Mouse (Mus musculus): ENCODE data around the gene Myo10.

Myo10 gene

DNA sequence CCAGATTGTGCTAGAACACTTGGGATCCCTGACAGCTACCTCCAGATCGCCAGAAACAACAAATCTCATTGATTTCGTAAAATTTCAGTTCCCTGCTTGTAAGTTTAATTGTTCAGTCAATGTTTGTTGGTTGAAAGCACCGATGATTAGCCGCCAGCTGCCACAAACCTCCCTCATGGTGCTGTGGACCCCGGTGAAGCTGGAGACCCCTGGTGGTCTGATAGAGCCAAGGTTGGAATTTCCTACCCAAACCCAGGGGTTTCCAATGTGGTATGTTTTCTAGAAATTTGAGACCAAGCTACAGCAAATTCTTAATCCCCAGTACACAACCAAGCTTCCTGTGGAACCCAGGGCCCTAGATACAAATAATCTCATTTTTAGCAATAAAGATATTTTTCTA is 179.4 kb downstream of the Myo10 start:
- no peak for DNase-seq (ENCODE audit: low spot score)

DNA sequence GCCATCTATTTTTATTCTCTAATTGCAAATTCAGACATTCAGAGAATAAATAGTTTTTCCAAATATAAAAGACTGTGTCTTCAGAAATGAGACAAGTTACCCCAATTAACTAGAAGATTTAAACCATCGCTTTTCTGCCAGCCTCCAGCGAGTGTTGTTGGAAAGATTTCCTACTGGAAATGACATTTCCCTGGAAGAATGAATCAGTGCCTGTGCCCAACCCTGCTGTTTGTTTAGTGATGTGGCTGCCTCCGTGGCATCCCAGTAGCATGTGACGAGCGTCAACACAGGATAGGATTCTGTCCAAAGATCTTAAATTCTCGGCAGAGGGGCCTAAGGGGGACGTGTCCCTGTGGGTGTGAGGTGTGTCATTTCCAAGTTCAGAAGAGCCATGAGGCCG is 179.9 kb downstream of the Myo10 start:
- no peak for DNase-seq (ENCODE audit: low spot score)

DNA sequence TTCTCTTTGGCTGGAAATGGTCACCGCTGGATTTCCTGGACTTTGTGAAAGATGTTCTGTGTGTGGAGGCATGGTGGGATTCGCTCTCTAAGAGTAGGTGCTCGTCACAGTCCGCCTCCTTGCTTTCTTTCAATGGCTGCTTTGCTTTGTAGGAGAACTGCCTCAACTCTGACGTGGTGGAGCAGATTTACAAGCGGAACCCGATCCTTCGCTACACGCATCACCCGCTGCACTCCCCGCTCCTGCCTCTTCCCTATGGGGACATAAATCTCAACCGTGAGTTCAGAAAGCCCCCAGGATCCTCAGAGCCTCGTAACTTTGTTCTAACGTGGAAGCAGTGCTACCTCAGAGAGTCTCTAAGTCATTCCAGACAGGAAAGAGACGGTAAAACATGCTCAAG is 180.8 kb downstream of the Myo10 start:
- no peak for DNase-seq (ENCODE audit: low spot score)

DNA sequence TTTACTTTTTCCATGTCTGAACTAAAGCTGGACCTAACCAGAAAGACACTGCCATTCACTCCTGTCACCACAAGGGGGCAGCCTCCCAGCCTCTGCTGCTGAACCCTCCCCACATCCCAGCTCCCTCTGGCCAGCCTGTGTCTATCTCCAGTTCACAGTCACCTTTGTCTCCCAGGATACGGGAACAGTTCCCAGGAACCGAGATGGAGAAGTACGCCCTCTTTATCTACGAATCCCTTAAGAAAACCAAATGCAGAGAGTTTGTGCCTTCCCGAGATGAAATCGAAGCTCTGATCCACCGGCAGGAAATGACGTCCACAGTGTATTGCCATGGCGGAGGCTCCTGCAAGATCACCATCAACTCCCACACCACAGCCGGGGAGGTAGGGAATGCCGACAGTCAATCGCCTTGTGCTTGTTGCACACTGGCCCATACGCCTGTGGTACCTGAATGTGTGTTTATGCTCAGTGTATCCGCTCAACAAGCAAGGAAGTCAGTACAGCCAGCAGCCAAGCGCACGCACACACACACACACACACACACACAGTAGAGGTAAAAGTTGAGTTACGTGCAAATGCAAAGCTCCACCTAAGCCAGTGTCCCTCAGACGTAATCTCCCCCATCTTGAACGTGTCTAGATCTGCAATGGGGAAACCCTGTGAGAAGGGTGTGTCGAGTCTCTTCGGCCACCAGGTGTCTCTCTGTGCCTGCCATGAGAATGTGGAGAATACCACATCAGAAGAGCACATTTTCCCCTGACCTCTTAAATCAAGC is 183.2 kb downstream of the Myo10 start:
- DNase-seq (ENCODE audit: low spot score), result peak; percentile 45

DNA sequence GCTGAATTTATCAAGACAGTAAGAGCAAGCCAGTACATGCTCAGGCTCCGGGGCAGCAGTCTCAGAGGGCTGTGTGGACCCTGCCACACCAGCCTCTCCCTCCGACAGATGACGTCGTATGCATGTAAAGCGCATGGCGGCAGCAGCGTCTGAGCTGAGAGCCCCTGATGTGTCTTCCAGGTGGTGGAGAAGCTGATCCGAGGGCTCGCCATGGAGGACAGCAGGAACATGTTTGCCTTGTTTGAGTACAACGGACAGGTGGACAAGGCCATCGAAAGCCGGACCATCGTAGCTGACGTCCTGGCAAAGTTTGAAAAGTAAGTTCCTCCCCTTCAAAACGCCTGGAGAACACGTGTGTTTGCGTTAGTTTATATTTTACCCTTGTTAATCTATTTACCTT is 184.0 kb downstream of the Myo10 start:
- no peak for DNase-seq (ENCODE audit: low spot score)

DNA sequence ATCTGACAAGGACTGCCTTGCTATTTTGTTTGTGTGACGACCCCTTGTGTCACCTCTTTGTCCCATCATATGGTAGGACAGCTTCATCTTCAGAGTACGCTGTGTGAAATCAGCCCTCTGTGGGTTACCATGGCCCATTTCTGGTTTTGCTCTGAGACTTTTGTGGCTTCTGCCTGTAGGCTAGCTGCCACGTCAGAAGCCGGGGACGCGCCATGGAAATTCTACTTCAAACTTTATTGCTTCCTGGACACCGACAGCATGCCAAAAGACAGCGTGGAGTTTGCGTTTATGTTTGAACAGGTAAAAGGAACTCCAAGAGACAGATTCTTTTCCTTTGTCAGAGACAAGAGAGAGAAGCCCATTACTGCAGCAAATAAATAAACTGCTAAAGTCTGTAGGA is 184.6 kb downstream of the Myo10 start:
- DNase-seq (ENCODE audit: low spot score), result no peak

DNA sequence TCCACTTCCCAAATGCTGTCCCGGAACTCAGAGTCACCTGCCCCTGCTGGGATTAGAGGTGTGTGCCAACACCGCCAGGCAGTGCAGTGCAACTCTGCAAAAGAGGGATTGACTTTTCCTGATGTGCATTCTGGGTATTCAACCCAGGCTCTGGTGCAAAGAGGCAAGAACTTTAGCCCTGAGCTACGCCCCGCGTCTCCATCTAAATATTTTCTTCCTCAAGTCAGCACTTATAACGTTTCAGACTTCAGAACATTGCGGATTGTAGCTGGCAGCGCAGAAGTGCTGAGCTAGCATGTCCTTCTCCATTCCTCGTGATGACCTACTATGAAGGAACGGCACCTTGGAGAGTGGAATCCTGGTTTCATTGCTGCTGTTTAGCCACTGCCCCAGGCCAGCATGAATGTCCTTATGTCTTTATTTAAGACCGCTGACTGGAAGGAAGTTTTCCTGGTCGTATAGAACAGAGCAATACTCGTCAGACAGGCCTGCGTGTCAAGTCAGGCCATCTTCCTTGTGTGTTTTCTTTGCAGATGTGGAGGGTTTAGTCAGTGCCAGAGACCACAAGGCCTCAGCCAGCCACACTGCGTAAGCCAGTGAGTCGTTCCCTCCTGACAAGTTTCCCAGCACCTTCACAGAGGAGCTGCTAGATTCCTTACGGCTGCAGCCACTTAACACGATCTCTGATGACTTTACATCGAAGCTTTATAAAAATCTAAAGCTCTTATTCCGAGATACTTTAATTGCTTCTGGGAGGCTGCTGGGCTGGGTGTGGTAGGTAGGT is 186.5 kb downstream of the Myo10 start:
- no peak for DNase-seq (ENCODE audit: low spot score)

DNA sequence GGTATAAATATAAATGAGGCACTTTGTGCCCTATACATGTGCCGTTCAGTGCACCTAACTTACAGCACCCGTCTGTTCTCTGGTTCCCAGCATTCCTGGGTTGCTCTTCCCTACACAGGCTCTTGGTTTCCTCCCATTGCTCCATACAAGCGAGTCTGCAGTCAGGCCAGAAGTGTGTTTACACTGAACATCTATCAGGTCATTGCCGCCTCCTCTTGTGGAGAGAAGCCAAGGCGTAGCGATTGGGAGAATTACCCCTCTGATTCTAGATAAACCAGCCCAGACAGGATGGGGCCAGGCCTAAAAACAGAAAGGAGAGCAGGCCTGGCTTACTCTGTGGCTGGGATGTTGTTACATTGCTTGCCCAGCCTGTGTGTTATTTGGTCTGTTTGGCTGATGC is 187.3 kb downstream of the Myo10 start:
- no peak for DNase-seq (ENCODE audit: low spot score)

DNA sequence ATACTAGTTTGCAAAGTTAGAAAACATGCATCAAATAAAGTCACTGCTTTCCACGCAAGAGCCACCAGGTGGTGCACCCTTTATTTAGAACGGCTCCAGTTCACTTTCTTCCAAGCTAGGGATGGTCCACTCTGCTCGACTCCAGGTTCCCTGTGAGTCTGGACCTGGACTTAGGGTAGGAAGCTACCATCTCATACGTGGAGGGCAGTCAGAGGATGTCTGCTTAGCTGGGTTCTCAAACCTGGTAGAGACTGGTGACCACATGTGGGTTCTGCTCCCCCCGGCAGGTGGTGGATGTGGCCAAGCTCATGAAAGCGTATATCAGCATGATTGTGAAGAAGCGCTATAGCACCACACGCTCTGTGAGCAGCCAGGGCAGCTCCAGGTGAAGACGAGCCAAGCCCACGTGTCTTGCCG is 189.5 kb downstream of the Myo10 start:
- DNase-seq (ENCODE audit: low spot score), result no peak

DNA sequence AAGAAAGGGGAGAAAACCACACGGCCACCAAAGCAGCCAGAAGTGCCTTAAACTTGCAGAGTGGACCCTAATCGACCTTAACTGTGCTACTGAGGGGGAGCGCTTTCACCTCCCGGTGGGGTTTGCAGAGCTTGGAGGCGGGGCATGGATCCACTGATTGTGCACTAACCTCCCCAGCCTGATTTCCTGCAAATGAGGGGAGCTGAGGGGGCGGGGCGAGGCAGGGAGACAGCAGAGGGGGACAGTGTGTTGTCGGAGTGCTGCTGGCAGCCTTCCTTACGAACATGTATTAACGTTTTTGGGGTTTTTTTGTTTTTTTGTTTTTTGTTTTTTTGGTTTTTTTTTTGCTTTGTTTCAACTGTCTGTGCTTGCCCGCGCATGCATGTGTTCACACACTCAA is 190.2 kb downstream of the Myo10 start:
- DNase-seq (ENCODE audit: low spot score), result no peak

DNA sequence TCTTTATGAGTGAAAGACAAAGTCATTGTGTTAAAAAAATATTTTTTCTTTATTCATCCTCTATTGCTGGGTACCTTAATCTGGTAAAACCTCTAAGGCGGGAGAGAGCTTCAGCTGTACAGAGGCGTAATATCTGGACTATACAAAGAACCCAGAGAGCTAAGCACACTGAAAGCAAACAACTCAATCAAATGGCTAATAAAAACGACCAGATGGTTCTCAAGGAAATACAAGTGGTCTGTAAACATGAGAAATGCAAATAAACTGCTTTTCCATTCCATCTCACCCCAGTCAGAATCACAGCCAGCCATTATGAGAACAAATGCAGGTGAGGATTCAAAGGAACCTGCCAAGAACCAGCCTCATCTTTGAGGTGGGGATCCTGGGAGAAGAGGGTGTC is 192.2 kb downstream of the Myo10 start:
- DNase-seq (ENCODE audit: low spot score), result no peak

DNA sequence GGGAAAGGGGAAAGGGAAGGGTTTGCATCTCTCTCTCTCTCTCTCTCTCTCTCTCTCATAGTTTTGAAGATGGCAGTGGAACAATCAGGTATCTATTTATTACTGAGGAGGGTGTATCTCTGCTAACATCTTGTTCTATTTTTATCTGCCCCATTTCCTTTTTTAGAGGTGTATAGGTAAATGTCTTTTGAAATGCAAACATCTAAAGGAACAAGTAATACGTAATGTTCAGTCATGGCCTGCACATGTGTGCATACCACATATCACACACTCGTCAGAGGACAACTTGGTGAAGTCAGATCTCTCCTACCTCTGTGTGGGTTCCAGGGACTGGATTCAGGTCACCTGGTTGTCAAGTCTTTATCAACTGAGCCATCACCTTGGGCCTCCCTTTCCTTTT is 194.9 kb downstream of the Myo10 start:
- DNase-seq (ENCODE audit: low spot score), result no peak

DNA sequence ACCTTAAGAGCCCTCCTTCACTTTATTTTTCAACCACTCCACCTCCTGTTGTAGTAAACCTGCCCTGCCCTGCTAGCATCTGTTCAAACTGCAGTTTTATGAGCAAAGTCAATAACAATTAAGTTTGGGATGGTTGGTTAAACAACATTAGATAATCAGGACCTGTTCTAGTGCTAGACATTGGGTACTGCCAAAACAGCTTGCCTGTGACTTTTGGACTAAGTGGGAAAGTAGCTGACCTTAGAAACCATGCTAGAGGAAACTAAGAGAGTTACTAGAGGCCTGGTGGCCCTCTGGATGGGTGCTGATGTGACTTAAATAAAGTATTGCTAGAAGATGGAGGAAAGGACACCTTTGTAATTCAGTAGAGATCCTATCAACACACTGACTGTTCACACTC is 199.7 kb downstream of the Myo10 start:
- DNase-seq (ENCODE audit: low spot score), result no peak

DNA sequence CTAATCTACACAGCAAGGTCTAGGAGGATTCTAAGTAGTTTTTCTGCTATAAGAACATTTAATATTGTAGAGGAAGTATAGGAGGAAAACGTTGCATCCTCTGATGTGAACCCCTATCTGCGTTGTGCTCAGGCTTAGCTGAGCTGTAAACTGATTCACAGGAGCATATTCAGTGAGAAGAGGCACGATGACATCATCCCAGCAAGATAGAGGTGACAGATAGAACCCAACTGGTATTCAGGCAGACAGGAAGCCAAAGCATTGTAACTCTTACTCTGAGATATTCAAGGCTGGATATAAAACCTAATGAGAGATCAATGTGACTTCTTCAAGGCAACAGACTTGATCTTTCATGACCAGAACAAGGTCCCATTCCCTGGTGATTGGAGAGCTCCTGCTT is 200.3 kb downstream of the Myo10 start:
- no peak for DNase-seq (ENCODE audit: low spot score)

DNA sequence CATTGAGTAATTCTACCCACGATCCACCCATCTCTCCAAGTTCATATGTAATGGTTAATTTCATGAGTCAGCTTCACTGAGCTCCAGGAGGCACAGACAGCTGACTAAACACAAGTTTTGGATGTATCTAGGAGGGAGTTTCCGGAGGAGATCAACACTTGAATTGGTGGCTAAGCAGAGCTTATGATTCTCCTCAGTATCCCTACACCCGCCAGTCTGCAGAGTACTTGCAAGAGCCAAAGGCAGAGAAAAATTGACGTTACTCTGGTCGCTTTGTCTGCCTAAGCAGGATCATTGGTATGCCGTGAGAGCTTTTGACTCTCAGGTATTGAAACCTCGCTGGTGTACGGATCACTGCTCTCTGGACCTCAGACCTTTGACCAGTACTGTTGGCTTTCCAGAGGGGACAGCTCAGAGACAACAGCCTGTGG is 204.2 kb downstream of the Myo10 start:
- DNase-seq (ENCODE audit: low spot score), result peak; percentile 48

DNA sequence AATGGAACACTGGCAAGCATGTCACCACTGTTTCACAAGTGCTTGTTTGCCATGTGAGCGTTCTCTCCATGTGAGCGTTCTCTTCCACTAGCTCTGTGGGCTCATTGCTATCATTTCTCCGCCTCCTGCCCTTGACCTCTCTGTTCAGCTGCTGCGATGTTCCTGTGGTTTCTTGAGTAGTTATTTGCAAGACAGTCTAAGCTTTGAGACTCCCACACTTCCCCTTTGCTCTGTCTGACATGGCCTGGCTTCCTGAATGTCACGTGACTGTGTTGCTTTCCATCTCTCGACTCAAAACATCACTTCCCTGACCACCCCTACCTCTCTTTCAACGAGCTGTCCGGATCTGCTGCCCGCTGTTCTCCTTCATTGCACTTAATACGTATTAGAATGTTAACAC is 206.1 kb downstream of the Myo10 start:
- DNase-seq (ENCODE audit: low spot score), result no peak

DNA sequence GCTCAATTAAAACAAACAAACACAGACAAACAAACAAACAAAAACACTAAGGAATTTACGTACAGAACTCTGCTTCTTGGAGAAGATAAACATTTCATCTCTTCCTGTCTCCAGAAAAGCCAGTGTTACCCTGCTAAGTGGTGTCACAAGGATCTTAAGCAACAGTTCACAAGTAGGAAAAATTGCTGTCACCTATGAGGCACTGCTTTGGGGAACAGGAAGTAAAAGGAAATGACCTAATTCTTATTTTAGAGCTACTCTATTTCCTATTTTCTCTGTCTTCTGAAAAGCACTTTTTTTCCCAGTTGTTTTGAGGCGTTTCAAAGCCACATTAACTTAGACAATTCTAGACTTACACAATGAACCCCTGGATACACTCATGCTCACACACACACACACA is 208.1 kb downstream of the Myo10 start:
- DNase-seq (ENCODE audit: low spot score), result no peak

DNA sequence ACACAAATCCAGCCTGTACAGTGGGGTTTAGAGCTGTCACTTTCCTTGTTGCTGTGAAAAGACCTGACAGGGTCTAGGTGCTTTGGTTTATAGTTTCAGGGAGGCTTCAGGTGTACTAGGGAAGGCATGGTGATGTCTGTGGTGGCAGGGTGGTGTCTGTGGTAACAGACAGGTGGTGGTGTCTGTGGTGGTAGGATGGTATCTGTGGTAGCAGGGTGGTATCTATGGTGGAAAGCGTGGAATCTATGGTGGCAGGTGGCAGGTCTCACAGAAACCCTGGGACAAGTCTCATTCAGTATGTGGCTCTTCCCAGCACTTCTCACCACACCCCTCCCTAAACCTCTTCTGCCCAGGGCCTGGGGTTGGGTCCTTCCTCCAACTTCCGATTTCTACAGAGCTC is 212.0 kb downstream of the Myo10 start:
- DNase-seq (ENCODE audit: low spot score), result no peak

DNA sequence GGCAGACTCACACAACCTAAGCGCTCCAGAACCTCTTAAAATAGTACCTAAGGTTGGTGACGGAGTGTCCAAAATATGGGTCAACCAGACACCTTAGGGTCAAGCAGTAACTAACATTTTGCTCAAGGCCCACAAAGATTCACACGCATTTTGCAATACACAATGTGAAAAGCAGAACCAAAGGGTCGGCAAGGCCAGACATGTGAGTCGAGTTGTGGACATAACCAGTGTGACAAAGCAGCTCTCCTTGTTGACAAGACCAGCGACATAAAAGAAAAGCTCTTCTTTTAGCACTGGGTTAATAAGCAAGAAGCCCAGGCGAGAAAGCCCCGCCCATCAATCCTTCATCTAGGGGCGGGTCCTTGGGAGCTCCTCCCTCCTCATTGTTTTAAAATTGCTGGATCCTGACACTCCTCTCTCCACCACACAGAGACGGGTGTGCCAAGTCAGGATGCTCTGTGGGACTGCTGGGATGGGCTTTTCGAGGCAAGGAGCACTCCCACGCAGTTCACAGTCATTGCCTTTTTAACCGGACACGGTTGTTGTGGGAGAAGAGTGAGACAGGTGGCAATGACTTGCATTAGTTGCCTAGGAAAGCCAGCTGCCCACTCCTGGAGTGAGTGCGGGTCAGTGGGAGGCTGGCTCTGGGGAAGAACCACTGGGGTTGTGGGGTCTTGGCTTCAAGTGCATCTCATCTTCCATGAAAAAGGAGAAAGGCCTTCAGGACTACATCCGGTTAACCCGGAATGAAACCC is 212.8 kb downstream of the Myo10 start:
- no peak for DNase-seq (ENCODE audit: low spot score)

DNA sequence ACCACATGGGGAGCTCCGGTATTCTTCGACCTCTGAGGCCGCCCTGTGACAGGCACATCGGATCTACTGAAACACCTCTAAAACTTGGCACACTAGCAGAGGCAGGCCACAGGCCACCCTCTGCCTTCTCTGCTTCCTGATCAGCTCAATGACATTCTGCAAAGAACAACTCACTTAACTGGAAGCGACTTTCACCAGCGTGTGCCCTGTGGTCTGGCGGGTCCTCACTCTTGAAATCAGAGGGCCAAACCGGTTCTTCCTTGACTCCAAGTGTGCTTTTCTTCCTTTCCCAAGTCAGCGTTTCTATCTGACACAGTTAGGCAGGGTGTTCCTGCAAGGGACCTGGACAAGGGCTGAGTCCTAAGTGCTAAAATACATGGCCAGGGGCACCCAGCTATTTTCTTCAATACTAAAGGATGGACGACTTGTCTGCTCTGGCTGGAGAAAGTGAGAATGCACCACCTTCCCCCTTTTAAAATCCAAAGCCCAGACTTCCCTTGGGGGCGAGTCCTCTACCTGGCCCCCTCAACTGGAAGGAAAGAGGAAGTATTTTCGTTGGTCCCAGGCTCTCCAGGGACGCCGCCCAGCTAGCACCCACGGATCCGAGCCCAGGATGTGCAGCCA is 220.2 kb downstream of the Myo10 start:
- DNase-seq (ENCODE audit: low spot score), result no peak

DNA sequence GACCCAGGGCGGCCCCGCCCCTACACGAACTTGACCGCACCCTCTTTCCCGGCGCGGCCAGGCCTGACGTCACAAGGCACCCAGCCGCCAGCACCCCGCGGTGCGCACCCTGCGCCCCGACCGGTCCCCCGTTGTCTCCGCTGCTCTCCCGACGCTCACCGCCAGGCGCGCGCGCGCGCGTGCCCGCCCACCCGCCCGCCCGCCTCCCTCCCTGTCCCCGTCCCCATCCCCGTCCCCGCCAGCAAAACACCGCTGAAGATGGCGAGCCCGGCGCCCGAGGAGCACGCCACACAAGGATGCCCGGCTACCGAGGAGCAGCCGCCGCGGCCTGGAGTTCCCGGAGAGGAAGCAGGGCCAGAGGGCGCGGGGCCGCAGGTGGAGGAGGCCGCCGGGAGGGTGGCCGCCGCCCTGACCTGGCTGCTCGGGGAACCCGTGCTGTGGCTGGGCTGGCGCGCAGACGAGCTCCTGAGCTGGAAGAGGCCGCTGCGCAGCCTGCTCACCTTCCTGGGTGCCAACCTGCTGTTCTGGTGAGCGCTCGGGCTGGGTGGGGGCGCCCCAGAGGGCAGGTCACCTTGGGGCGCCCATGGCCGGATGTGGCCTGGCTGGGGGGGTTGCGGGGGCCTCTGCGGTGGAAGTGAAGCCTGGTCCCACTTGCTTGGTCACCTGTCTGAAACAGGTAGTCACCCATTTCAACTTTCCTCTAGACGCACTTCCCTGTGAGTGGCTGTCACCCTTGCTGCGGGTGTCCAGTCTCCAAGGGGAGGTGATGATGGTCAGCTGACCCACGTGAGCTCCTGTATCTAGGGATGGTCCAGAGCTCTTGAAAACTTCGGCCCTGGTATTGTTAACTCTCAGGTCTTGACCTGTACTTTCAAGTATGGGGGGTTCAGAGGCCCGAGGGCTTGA is 221.0 kb downstream of the Myo10 start, which contains the start of gene Retreg1:
Gene Retreg1, plus strand, starts transcription at position 95 of the 906 bp plus-strand sequence.
- peak; percentile 34 for DNase-seq (ENCODE audit: low spot score)

Data from yolk sac, embryonic 10.5 days (tissue).